Mouse (Mus musculus): Measurements from ENCODE around the gene Cideb.

DNA sequence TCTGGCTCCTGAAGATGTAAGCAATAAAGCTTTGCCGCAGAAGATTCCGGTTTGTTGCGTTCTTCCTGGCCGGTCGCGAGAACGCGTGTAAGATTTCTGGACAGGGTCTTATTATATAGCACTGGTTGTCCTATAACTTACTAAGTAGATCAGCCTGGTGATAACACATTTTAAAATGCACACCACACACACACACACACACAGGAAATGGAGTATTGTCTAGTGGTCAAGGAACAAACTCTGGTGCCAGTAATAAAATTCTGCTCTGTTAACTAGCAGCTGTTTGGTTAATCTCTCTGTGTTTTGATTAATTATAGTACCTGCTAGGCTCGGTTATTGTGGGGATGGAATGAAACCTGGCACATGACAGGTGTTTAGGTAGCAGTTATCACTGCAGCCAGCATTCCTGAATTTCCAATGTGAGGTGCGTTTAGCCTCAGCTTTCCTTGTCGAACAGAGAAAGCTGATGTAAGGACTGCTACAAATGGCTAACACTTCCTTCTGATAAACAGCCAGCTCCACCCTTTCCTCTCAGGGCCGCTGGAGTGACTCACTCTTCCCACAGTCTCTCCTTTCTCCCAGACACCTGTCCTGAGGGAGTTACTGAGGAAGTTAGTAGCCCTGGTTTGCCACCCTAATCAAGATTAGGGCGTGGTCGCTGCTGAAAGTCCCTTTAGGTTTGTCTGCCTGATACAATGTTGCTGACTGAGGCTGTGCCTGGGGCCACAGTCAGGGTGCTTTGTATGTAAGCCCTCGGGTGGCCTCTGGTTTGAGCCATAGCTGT is 37.3 kb upstream of the Cideb start:
- TF ChIP-seq CTCF (IDR thresholded peaks at IDR 0.05; ENCODE audit: borderline replicate concordance, control insufficient read depth, extremely low read depth, insufficient read depth, low read length, poor library complexity) (no peak), POLR2A (IDR thresholded peaks at IDR 0.05; ENCODE audit: control insufficient read depth, extremely low read depth, insufficient read depth, low read length, poor library complexity) (no peak)

Measured in thymus, adult 2 months (tissue).